Mouse (Mus musculus) lung, embryonic 15.5 days (tissue): ENCODE results near the gene Dctd. TPM values are rescaled to one million over a fixed set of nuclear protein-coding genes. Genes with fewer than 3 reads are reported as not detected.
A peak's percentile ranks its signal among the peaks of the same experiment; 100 is the strongest.

Experiments
- ATAC-seq: fragments of 200-750 bp; cut with Nextera tagmentation; 2 replicates; pipeline ENCODE4 v1.8.0; 2017; ENCODE audit warnings: moderate number of reproducible peaks, borderline replicate concordance; ENCODE audit not compliant: low FRiP score, low TSS enrichment; ENCODE audit errors: extremely low read depth
- H3K27ac ChIP-seq: fragments of 300-500 bp; sonication (generic); 2 replicates; pipeline ENCODE4 v1.5.1; 2015; ENCODE audit warnings: moderate library complexity, mild to moderate bottlenecking, inconsistent platforms
- H3K27me3 ChIP-seq: fragments of 300-500 bp; sonication (generic); 2 replicates; pipeline ENCODE4 v1.6.1; 2015; ENCODE audit warnings: inconsistent platforms
- H3K36me3 ChIP-seq: fragments of 300-500 bp; sonication (generic); 2 replicates; pipeline ENCODE4 v1.6.1; 2015; ENCODE audit warnings: inconsistent platforms
- H3K4me1 ChIP-seq: fragments of 300-500 bp; sonication (generic); 2 replicates; pipeline ENCODE4 v1.6.1; 2015; ENCODE audit warnings: inconsistent platforms
- H3K4me2 ChIP-seq: fragments of 300-500 bp; sonication (generic); 2 replicates; pipeline ENCODE4 v1.6.1; 2015; ENCODE audit warnings: inconsistent platforms, mild to moderate bottlenecking, moderate library complexity
- H3K4me3 ChIP-seq: fragments of 300-500 bp; sonication (generic); 2 replicates; pipeline ENCODE4 v1.5.1; 2015; ENCODE audit warnings: mild to moderate bottlenecking, inconsistent platforms
- H3K9ac ChIP-seq: fragments of 300-500 bp; sonication (generic); 2 replicates; pipeline ENCODE4 v1.6.1; 2015; ENCODE audit warnings: inconsistent platforms
- H3K9me3 ChIP-seq: fragments of 300-500 bp; sonication (generic); 2 replicates; pipeline ENCODE4 v1.6.1; 2016; ENCODE audit warnings: inconsistent platforms
- WGBS: fragments of 180-500 bp; shearing (Covaris S2); methylation state at CpG from one replicate; pipeline ENCODE4 v1.1.7; 2015; 5-methylcytosine and 5-hydroxymethylcytosine counted together
- polyA plus RNA-seq: library from polyadenylated mRNA; unstranded; fragments of >200 nt; fragmentation: Nextera tagmentation; extraction: Ambion mirVana; gene quantifications from 2 replicates; pipeline ENCODE4 v1.2.1, GENCODE M21; 2015

The Dctd gene
- polyA plus RNA-seq, result 19.9 and 20.1 TPM in 2 replicates

DNA sequence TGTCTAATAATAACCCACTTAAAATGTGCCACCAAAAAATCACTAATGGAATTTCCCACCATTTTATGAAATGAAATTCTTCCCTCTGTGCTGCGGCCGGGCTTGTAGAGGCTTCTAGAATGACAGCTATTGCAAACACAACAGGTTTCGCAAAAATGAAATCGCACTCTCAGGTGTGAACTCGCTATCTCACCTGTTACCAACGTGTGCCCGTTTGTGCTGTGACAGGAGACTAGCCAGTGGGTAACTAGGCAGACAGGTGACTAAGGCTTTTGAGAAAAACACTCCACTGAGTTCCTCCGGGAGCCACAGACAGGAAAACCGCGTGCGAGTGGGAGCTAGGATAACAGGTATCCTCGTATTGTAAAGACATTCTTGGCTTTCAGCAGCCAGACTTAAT, at the start of gene Dctd:
Dctd (plus strand) TSS at position 301 of the 400 bp plus-strand sequence.
- peak within 1 kb of the TSS; percentile 32; the same call in 1 of the 2 replicates for H3K4me3 ChIP-seq

DNA sequence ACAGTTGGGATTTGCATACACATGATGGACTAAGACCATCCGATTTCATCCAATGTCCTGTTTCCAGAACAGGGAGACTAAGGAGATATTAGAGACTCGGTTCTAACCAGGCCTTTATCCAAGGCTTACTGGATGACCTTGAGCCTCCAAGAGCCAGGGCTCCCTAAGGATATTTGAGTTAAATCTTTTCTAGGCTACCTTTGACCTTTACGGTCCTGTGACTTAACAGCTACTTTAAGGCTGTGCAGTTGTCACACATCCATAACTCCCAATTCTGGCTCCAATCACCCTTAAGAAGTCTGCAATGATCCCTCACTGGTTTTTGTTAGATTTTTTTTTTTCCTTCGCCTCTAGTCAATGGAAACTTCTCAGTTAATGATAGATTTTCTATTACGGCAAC, 45.3 kb upstream of the Dctd start:
- ATAC-seq, result no peak
- 87% methylated on average over 5 of the region's 5 CpGs for WGBS
- no peak overlapping the region for H3K27ac ChIP-seq
- no peaks in the 10 kb centered on the region for H3K36me3 ChIP-seq
- H3K4me3 ChIP-seq, result no peak overlapping the region
- no peak overlapping the region for H3K4me2 ChIP-seq
- no peaks in the 10 kb centered on the region for H3K9me3 ChIP-seq
- H3K9ac ChIP-seq, result no peak overlapping the region
- H3K4me1 ChIP-seq, result no peaks in the 10 kb centered on the region
- no peaks in the 10 kb centered on the region for H3K27me3 ChIP-seq

More for the DNA sequence above, at the start of gene Dctd:
- H3K4me1 ChIP-seq, result peaks cover 11% of the 10 kb centered on the region
- peak within 1 kb of the TSS; percentile 62 for H3K4me2 ChIP-seq
- no peak within 1 kb of the TSS for H3K9ac ChIP-seq
- 71% methylated on average over 12 of the region's 12 CpGs for WGBS
- no peak for ATAC-seq
- no peaks in the 10 kb centered on the region for H3K27me3 ChIP-seq
- no peak within 1 kb of the TSS for H3K27ac ChIP-seq
- H3K36me3 ChIP-seq, result no peaks in the 10 kb centered on the region
- no peaks in the 10 kb centered on the region for H3K9me3 ChIP-seq

DNA sequence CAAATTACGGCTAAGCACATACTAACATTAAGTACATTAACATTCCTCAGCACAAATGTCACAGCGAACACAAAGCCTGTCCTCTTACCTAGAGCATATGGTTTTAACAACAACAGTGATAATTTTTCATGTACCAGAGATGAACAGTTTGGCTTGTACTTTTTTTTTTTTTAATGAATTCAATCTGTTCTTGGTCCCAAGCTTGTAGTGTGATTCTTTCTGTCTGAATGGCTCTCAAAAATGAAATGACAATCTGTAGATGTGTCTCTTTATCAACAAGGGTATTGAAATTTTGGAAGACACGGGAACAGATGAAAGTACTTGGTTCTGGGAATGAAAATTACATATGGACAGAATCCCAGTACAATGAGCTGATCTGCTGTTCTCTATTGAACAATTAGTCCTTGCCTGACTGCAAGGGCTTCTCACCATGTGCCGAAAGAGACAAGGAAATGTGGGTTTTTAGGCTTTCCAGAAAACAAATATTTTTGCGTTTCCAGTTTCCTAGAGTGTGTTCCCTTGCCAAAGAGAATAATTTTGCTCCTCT, 35.3 kb upstream of the Dctd start:
- no peak for ATAC-seq

DNA sequence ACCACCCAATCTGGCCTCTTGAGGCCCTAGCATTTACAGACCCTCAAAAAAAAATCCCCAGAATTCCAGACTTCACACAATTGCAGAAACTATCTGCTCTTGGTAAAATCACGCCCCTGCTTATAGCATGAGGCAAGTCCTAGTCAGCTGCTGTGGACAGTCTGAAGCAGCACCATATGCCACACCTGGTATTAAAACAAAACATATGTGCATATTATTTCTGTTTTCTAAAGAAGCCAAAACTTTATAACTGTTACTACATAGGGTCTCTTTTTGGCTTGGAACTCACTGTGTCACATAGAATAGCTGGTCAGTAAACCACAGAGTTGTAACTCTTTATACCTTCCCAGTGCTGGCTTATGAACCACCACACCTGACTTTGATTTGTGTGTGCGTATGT, 24.7 kb upstream of the Dctd start:
- H3K9ac ChIP-seq, result no peak overlapping the region
- no peak overlapping the region for H3K27ac ChIP-seq
- no peaks in the 10 kb centered on the region for H3K36me3 ChIP-seq
- H3K27me3 ChIP-seq, result no peaks in the 10 kb centered on the region
- H3K4me2 ChIP-seq, result no peak overlapping the region
- H3K4me3 ChIP-seq, result no peak overlapping the region
- H3K4me1 ChIP-seq, result no peaks in the 10 kb centered on the region
- WGBS, result 95% methylated on average over 2 of the region's 2 CpGs
- no peak for ATAC-seq
- H3K9me3 ChIP-seq, result no peaks in the 10 kb centered on the region

More for the DNA sequence above, 35.3 kb upstream of the Dctd start:
- H3K27me3 ChIP-seq, result no peaks in the 10 kb centered on the region
- no peak overlapping the region for H3K27ac ChIP-seq
- no peak overlapping the region for H3K9ac ChIP-seq
- H3K4me2 ChIP-seq, result no peak overlapping the region
- H3K36me3 ChIP-seq, result no peaks in the 10 kb centered on the region
- H3K9me3 ChIP-seq, result no peaks in the 10 kb centered on the region
- H3K4me1 ChIP-seq, result no peaks in the 10 kb centered on the region
- WGBS, result 81% methylated on average over 5 of the region's 5 CpGs
- no peak overlapping the region for H3K4me3 ChIP-seq

DNA sequence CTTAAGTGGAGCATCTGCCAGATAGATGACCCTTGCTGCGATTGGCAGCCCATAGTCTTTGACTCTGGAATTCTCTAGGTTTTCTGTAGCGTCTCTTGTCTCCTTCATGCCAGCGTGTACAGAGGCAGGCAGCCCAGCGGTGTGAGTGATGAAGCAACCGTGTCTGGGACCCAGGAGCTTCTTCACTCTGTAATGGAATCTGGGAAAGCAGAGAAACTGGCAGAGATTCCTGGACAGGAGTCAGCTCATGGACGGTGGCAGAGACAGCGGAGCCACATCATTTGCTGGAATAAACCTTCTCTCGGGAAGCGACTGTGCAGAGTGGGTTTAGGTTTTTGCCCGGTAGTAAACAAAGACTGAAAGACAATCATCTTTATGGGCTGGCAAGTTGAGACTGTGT, 16.5 kb upstream of the Dctd start:
- no peak overlapping the region for H3K9ac ChIP-seq
- H3K4me3 ChIP-seq, result no peak overlapping the region
- no peaks in the 10 kb centered on the region for H3K9me3 ChIP-seq
- H3K36me3 ChIP-seq, result no peaks in the 10 kb centered on the region
- 0 out of 2 replicates have a peak, but pooled peaks cover 3% of the 10 kb centered on the region for H3K4me1 ChIP-seq
- H3K27ac ChIP-seq, result no peak overlapping the region
- no peak for ATAC-seq
- 52% methylated on average over 10 of the region's 10 CpGs for WGBS
- no peaks in the 10 kb centered on the region for H3K27me3 ChIP-seq
- H3K4me2 ChIP-seq, result no peak overlapping the region

DNA sequence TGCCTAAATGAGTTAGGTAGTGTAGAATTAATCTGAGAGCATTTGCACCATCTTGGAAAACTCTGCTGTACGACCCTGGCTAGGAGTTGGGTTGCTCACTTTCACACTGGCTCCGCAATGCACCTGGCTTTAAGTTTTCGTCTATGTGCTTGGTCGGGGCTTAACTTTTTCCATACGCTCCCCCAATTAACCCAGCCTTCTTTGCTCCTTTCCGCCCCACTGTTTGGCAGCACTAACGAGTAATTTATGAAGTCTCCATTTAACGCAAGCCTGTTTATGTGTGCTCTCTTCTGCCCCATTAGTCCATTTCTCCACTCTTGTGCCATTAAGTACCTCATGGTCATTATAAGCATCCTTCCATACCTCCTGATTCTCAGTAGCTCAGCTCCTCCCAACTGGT, 8.2 kb upstream of the Dctd start:
- whole genome bisulfite sequencing, result 89% methylated on average over 8 of the region's 8 CpGs

DNA sequence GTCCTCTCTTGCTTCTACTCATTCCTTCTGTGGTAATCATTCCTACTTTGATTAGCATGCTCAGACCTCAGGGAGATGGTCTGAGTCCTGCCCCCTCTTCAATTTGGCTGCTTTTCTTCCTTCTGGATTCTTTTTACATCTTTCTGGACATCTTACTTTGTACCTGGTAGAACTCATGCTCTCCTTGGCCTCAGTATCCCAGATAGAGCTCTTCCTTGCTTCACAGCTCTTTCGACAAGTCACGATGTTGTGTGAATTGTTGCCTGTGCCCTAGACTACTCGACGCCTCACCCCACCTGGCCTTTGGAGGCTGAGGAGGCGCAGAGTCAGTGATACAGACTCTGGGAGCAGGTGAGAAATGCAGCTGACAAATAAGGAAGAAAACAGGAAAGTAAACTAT, 3.5 kb upstream of the Dctd start:
- Histone ChIP-seq H3K27me3 (no peaks in the 10 kb centered on the region), H3K36me3 (no peaks in the 10 kb centered on the region), H3K4me2 (no peak overlapping the region), H3K4me1 (peaks cover 11% of the 10 kb centered on the region), H3K27ac (no peak overlapping the region), H3K9me3 (no peaks in the 10 kb centered on the region), H3K9ac (no peak overlapping the region), H3K4me3 (no peak overlapping the region)
- WGBS, result 77% methylated on average over 5 of the region's 5 CpGs
- no peak for ATAC-seq

More for the DNA sequence above, 8.2 kb upstream of the Dctd start:
- Histone ChIP-seq H3K9ac (no peak overlapping the region), H3K4me3 (no peak overlapping the region), H3K27me3 (no peaks in the 10 kb centered on the region), H3K27ac (no peak overlapping the region), H3K4me2 (no peak overlapping the region), H3K9me3 (no peaks in the 10 kb centered on the region), H3K36me3 (no peaks in the 10 kb centered on the region), H3K4me1 (no peaks in the 10 kb centered on the region)
- no peak for ATAC-seq

DNA sequence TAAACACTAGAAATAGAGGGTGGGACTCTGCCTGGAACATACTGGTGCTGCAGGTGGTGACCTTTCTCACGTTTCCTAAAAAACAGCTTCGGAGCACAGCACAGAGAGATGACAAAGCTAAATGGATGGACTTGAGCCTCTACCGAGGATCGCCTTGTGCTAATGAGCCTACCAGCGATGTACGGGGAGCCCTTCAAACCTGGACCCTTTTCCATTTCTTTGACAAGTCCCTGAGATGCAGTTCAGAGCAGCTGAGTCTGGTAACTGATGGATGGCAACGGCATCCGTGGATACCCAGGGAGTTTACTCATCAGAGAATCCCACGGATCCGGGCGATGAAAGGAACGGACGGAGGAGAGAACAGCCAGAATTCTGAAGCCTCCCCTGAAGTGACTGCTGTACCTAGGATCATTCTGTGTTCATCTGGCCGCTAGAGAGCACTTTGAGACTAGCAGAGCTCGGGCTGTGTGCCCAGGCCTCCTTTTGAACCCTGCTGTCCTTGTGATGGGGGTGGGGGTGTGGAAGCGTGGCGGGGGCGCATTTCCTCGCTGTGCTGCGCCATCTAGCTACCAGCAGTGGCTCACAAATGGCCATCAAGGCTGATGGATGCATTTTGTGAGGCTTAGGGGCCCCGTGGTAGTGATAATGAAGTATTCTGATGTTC, 1.6 kb upstream of the Dctd start:
- no peaks in the 10 kb centered on the region for H3K27me3 ChIP-seq
- H3K4me3 ChIP-seq, result peak overlapping the region; percentile 32
- 11% methylated on average over 21 of the region's 21 CpGs for WGBS
- peak; percentile 91; the same call in 1 of the 2 replicates for ATAC-seq
- H3K36me3 ChIP-seq, result no peaks in the 10 kb centered on the region
- H3K4me1 ChIP-seq, result peaks cover 11% of the 10 kb centered on the region
- no peak overlapping the region for H3K27ac ChIP-seq
- H3K9ac ChIP-seq, result 0 out of 2 replicates have a peak overlapping the region, but pooled peaks have one; percentile 28
- H3K9me3 ChIP-seq, result no peaks in the 10 kb centered on the region
- H3K4me2 ChIP-seq, result peak overlapping the region; percentile 62

DNA sequence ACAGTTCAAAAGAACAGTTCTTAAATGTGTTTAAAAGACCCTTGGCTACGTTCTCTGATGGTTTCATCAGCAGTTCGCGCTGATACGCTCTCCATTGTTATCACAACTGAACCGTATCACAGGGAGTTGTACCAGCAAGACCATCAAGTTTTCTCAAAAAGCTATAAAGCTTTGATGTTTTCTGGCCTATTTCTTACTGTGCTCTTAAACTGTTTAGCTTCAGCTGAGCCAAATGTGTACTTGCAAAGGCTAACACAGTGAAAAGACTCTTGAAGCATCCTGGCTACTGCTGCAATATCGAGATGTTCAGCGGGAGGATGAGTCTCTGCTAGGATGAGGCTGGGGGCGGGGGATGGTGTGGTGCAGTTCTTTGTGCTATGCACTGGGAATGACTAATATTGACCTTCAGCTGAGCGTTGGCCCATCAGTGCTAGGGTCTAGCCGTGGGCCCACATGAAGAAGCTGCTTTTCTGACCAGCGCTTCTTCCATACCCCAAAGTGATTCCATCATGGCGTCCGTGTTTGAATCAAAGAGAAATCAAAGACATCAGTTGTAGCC, 732 bp upstream of the Dctd start:
- Histone ChIP-seq H3K27me3 (no peaks in the 10 kb centered on the region), H3K36me3 (no peaks in the 10 kb centered on the region), H3K9ac (no peak overlapping the region), H3K9me3 (no peaks in the 10 kb centered on the region), H3K4me3 (peak overlapping the region; percentile 32; the same call in 1 of the 2 replicates), H3K4me2 (peak overlapping the region; percentile 62), H3K27ac (no peak overlapping the region), H3K4me1 (peaks cover 11% of the 10 kb centered on the region)
- WGBS, result 62% methylated on average over 13 of the region's 13 CpGs
- ATAC-seq, result no peak

DNA sequence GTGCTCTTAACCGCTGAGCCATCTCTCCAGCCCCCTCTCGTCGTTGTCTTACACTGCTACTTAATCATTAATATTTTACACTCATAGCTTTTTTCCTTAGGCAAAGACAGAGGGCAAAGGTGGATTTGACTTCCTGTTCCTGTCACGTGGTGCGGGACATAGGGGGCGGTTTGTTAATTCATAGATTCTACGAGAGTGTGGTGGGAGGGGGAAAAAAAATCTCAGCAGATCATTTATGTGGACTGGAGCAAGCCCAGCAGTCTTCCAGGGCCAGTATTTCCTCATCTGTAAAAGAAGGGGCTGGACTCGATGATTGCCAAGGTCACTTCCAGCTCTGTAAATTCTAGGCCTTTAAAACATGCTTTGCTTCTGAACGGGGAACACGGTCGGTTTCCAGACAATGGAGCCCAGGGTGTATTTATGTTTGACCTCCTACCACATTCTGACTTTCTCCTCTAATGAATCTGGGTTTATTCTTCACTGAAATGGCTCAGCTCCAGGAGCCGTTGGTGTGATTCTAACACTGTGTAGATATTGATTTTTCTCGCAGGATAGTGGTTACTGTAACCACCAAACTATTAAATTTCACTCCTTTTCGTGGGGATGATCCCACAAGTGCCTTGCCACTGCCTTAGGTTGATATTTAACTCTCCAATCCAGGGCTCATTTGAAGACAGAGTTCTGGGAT, 1.4 kb downstream of the Dctd start:
- Histone ChIP-seq H3K27me3 (no peaks in the 10 kb centered on the region), H3K27ac (no peak overlapping the region), H3K9ac (no peak overlapping the region), H3K4me2 (no peak overlapping the region), H3K4me3 (no peak overlapping the region), H3K9me3 (no peaks in the 10 kb centered on the region), H3K36me3 (no peaks in the 10 kb centered on the region), H3K4me1 (peaks cover 11% of the 10 kb centered on the region)
- WGBS, result 54% methylated on average over 14 of the region's 14 CpGs
- no peak for ATAC-seq

DNA sequence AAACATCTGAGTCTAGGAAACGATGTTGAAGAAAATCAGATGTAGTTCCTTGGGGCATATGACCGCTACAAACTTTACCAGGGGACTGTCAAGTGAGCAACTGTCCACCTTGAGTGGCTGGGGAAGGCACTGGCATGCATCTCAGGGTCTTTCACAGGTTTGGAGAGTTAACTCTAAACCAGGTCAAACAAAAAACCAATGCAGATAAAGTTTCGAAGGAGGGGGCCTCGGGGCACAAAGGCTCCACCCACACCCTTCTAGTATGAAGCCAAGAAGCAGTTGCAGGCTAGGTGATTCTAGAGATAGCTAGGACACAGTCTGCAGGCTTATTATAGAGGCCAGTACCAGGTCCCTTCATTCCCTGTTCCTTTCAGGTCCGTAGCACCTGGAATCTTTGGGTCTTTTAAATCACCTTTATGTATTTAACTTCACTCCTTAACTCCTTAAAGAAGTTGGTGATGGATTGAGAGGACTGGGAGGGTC, 10.5 kb downstream of the Dctd start:
- peak overlapping the region; percentile 80 for H3K9ac ChIP-seq
- H3K4me2 ChIP-seq, result peak overlapping the region; percentile 69
- peak; percentile 51 for ATAC-seq
- no peaks in the 10 kb centered on the region for H3K27me3 ChIP-seq
- 10% methylated on average over 5 of the region's 5 CpGs for WGBS
- 0 out of 2 replicates have a peak, but pooled peaks cover 5% of the 10 kb centered on the region for H3K36me3 ChIP-seq
- H3K27ac ChIP-seq, result 0 out of 2 replicates have a peak overlapping the region, but pooled peaks have one; percentile 55
- H3K4me3 ChIP-seq, result peak overlapping the region; percentile 69
- H3K9me3 ChIP-seq, result no peaks in the 10 kb centered on the region
- H3K4me1 ChIP-seq, result peaks cover 15% of the 10 kb centered on the region
